Mouse (Mus musculus) lung, postnatal 4 days (tissue): ENCODE results near the gene Vdr.
A peak's percentile ranks its signal among the peaks of the same experiment; 100 is the strongest.

Experiments used
- DNase-seq, 2 experiments: peaks; one replicate each; pipeline ENCODE4 v3.0.0; 2021

The Vdr gene

DNA sequence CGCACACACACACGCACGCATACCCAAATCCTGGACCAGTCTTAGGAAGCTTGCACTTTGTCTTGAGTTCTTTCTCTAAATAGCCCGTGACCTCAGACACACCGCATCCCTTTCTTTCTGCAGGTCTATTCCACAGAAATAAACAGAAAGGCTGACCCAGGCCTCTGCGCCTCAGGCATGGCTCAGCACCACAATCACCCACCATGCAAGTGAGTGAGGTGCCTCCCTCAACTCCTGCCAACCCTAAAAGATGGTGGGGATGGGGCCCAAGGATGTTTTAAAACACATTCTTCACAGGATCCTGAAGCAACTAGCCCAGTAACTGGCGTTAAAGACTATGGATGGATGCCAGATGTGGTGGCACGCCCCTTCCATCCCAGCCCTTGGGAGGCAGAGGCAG, 83.0 kb downstream of the Vdr start:
- DNase-seq: peak in 1 of 2 experiments; percentile 18

DNA sequence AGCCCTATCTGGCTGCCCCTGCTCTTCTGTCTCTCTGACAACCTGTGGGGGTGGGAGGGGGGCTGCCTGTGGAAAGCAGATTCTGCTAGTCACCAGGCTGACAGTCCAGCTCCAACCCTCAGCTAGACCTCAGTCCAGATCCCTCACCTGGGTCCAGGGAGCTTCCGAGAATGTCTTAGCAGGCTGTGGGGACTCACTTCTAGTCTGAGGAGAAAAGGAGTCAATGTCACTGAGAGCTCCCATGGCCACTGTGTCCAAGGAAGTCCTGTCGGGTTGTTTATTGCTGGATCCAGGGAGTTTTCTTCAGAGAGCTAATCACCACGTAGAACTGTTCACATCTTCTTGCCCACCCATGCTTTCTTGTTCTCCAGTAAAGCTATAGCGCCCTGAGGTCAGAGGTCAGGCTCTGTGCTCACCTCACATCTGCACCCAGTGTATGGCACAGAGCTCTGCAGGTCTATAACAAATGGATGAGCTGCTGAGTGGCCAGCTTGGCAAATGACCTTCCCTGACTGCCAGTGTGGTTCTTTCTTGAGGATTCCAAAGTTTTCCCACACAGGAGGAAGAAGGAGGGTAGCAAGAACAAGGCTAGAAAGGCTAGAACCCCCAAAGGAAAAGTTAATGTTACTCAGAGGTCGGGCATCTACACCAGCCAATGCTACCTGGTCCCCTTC, 83.7 kb downstream of the Vdr start:
- peak in 1 of 2 experiments; percentile 17 for DNase-seq

DNA sequence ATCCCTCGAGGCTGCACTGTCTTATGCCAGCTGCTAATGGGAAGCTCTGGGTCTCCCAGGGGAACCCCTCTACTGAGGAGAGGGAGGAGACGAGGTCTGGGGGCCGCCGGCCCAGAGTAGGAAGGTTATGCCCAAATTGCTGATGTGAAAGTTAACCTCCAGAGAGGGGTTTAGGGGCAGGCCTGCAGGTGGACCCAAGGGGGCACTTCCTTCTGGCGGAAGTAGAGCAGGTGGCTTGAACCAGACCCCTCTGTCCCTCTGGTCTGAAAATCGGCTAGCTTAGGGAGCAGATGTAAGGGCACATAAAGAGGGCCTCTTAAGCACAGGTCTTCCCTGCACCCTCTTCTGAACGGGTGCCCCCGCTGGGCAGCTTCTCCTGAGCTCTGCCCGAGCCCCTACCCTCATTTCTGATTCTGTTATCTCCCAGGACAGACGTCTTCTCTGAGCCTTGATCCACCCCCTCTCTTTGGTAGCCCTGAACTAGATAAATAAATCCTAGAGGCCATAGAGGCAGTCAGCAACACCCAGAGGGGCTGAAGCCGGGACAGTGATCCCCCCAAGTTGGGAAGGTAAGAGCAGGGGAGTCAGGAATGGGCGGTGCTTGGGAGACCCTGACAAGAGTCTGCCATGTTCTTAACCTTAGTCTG, 84.4 kb downstream of the Vdr start:
- DNase-seq: peak in 1 of 2 experiments; percentile 28

GRCm38 (mm10) chr15:97825071-97825940, 85.1 kb downstream of the Vdr start:
- DNase-seq: peak; percentile 93 to 95

DNA sequence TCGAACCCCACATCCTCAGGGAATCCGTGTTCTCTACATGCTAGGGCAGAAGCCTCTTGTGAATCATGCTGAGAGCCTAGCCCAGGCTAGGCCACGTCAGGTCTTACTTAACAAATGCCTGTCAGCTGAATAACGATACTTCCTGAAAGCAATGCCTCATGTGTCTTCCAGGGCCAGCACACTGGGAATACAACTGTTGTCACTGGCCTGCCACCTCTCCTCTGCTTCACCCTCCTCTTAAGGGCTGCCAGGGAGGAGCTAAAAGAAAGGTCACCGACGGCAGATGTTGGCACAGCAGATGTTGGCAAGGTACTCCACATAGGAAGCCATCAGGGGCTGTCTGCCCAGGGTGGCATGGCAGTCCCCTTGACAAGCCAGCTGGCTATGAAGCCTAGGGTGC, 86.4 kb downstream of the Vdr start:
- peak in 1 of 2 experiments; percentile 44 for DNase-seq

- peak in 1 of 2 experiments; percentile 20 for DNase-seq
These were observed 87.0 kb downstream of the Vdr start for GRCm38 (mm10) chr15:97823479-97823878.

DNA sequence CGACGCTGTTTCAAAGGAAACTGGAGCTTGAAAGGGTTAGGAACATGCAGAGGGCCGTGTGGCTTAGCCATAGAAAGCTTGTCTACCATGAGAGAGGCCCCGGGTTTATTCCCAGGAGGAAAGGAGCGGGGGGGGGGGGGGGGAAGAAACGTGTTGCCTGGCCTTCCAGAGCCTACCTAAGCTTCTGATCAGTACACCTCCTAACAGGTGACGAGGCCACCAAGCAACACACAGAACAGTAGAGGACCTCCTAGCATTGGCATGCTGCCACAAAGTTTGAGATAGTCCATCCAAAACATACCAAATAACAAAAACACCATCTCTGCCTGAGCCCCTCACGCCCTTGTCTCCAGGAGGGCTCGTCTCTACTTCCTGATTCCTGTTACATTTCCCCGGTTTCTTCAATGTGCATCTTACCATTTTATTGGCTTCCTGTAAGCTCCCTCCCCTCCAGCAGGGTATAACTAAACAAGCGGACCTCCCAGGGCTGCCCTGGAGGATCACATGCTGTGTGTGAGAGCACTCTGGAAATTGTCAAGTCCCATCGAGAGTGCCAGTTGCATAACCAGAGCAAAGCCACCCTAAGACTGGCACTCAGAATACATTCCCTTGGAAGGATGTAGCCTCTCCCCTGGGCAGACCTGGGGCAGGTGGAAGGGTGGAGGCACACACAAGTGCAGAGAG, 87.7 kb downstream of the Vdr start:
- peak; percentile 74 to 87 for DNase-seq

- DNase-seq: peak; percentile 43 to 65
These were observed 88.5 kb downstream of the Vdr start for GRCm38 (mm10) chr15:97821983-97822363.

GRCm38 (mm10) chr15:97821321-97821982, 89.0 kb downstream of the Vdr start:
- peak; percentile 43 to 58 for DNase-seq

DNA sequence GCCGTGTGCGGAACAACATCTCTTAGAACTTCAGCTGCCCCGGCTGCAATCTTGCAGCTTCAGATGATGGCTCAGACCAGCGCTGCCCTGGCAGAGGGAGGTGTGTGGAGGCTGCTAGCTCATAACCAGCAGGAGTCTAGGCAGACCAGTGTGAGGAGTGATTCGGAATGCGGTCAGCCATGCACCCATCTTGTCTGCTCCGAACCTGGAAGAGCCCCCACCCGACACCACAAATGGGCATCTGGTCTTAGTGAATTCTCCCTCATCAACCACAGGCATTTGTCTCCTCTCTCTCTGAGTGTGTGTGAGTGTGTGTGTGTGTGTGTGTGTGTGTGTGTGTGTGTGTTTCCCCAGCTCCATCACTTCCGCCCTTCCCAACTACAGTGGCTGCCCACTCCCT, 90.5 kb downstream of the Vdr start:
- DNase-seq: no peak

GRCm38 (mm10) chr15:97816199-97816994, 94.0 kb downstream of the Vdr start:
- DNase-seq: no peak

DNA sequence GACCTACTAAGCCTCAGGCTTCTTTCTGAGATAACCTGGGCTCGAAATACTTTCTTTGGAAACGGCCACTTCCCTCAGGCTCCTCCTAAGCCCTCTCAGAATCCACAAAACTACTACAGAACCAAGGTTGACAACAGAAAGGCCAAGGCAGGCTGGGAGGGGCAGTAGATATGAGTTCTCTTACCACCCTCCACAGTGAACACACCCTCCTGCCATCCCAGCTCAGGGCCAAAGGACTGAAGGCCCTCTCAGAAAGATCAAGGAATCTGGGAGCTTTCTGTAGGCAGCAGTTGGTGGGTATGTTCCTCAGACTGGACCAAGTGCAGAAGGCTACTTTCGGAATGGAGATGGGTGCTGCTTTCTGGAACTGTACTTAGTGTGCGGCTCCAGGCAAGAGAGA, 95.2 kb downstream of the Vdr start:
- no peak for DNase-seq

GRCm38 (mm10) chr15:97814703-97815102, 95.7 kb downstream of the Vdr start:
- DNase-seq: no peak

DNA sequence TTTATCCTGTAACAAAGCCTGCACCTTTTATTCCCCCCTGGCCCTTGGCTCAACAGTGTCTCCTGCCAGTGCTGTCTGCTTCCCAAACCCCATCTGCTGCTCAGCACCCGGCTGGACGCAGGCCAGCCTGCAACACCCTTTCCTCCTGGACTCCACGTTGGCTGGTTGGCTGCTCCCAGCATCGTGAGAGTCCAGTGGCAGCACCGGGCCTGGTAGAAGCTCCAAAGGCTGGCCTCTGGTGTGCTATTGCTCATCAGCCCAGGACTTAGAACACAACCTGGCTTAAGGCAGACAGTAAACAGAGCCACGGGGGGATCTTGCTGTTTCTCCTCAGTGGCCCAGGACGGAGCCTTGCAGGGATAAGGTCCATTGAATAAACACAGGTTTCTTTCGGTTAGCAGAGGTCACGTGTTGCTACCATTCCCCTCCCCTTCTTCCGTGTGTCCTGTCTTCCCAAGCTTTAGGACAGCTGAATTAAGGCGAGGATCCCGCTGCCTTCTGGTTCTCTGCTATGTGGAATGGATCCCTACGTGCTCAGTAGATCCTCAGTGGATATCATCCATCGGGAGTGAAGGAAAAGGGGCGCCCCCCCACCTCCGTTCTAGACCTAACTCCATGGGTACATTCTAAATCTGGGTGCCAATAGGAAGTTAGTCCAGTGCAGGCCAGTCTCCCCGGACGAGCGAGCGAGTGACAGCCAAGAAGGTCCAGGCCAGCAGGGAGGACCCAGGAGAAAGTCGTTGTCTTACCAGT, 96.8 kb downstream of the Vdr start:
- DNase-seq: peak; percentile 66 to 80

DNA sequence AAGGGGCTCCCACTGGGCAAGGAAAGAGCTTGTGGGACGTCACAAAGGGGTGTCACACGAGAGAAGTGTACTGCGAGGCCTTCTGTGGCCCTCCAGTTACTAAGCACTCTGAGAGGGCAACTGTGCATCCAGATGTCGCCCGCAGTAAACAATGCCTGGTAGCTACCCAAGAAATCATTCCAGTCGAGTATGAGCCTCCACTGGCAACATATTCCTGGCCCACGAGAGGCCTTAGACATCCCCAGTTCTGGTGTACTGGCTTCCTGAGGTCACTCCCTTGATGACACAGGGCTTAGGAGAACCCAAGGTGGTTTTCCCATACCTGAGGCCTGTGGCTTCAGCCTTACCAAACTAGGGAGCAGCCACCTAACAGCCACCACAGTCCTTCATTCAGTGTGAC, 97.6 kb downstream of the Vdr start:
- DNase-seq: no peak

- peak in 1 of 2 experiments; percentile 80 for DNase-seq
These were observed 98.3 kb downstream of the Vdr start for GRCm38 (mm10) chr15:97812126-97812525.

- no peak for DNase-seq
These were observed 99.1 kb downstream of the Vdr start for GRCm38 (mm10) chr15:97811307-97811706.

DNA sequence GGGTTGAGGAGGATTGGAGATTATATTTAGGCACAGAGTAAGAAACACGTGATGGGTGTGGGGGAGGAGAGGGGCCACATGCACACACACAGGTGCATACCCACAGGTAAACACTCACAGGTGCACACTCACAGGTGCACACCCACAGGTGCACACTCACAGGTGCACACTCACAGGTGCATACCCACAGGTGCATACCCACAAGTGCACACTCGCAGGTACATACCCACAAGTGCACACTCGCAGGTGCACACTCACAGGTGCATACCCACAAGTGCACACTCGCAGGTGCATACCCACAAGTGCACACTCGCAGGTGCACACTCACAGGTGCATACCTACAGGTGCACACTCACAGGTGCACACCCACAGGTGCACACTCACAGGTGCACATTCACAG, 100.0 kb downstream of the Vdr start:
- no peak for DNase-seq

DNA sequence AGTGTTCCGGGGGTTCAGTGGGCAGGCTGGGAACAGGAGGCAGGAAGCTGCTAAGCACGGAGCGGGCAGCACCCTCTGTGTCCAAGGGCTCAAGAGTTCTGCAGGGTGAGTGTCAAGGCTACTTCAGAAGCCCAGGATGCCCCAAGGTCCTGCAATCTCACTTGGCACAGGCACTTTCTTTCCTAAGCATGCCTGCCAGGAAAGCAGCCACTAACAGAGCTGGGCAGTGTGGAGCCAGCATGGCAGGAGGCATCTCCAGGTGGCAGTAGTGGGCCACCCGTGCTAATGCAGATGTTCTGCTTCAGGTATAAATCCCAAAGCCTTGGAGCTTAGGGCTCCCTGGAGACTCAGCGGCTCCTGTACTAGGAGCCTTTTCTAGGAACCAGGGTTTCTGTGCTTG, 100.5 kb downstream of the Vdr start:
- peak; percentile 57 to 66 for DNase-seq

- DNase-seq: no peak
These were observed 101.2 kb downstream of the Vdr start for GRCm38 (mm10) chr15:97809206-97809605.

DNA sequence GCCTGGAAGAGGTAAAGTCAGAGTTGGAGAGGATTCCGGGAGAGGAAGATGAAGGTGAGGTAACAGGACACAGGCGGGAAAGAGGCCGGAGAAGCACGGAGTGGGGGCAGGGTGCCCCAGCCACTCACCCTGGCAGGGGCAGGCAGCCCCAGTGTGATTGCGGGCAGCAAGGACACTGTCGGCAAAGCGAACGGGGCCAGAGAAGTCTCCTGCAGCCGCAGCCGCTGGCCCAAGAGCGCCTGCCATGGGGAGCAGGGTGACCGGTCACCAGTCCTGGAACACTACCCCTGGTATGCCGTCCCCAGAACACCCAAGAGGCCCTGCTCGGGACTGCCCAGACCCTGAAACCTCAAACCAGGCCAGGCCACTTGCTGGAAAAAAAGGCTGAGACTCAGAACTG, 101.9 kb downstream of the Vdr start:
- DNase-seq: no peak
